Mouse (Mus musculus) megakaryocyte progenitor cell, adult 5-6 weeks (primary cell): ENCODE results near the gene I830077J02Rik. TPM values are rescaled to one million over a fixed set of nuclear protein-coding genes. Genes with fewer than 3 reads are reported as not detected.

Experiments
- ATAC-seq: replicated peaks from 2 replicates; pipeline ENCODE4 v1.8.0; 2016; ENCODE audit warnings: mild to moderate bottlenecking, moderate TSS enrichment, inconsistent platforms; ENCODE audit not compliant: poor library complexity
- total RNA-seq, 2 experiments: library from RNA; stranded (forward) in 1 of 2; stranded (reverse) in 1 of 2; fragments of 157-497, 149-512 nt in 1 of 2; fragments of 200-1000 nt in 1 of 2; gene quantifications; 2 replicates each; pipeline versions ENCODE4 v1.2.3 to v1.2.4; 2015 to 2017

I830077J02Rik gene
- total RNA-seq, 2 experiments from 2014 or later, result 22.3 to 33.1 TPM

DNA sequence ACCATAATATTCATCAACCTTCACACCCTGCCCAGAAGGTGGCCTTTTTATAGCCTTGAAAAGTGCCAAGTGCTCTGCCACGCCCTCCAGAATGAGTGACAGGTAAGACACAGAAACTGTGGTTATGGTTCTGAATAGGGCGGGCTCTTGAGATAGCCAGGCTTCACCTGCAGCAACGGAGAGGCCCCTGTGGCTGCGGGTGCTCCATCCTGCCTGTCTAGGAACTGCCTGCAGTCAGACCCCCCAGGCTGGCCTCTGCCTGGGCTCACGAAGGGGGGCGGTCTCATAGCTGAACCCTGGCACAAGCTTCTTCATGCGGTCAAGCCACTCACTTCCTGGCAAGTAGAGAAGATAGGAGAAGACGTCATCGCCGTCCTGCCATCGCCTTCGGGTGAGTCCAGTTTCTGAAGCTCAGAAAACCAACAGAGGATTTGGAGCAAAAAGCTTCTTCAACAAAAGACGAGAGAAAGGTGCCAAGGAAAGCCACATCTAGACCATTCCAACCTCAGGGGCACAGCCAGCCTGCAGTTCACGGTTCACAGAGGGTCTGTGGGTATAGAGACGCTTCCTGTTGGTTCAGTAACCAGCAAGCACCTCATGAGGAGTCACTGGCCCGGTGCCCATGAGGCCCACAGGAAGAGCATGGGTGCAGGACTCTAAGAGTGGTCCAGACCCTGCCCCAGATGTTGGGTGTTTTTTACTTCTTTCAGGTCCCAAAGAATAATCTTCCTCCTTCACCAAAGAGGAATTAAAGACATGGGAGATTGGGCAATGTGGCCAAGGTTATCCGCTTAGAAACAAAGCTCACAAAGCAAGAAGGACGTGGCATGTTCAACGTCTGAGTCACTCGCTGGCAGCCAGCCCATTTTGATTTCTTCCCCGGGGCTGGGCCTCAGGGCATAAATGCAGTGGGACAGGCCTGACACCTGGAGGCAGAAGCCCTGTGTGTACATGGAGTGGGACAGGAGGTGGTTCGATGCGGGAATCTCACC, 37.6 kb downstream of the I830077J02Rik start:
- ATAC-seq, result peak; percentile 32

GRCm38 (mm10) chr3:105893941-105894391, 38.5 kb downstream of the I830077J02Rik start:
- ATAC-seq, result no peak

DNA sequence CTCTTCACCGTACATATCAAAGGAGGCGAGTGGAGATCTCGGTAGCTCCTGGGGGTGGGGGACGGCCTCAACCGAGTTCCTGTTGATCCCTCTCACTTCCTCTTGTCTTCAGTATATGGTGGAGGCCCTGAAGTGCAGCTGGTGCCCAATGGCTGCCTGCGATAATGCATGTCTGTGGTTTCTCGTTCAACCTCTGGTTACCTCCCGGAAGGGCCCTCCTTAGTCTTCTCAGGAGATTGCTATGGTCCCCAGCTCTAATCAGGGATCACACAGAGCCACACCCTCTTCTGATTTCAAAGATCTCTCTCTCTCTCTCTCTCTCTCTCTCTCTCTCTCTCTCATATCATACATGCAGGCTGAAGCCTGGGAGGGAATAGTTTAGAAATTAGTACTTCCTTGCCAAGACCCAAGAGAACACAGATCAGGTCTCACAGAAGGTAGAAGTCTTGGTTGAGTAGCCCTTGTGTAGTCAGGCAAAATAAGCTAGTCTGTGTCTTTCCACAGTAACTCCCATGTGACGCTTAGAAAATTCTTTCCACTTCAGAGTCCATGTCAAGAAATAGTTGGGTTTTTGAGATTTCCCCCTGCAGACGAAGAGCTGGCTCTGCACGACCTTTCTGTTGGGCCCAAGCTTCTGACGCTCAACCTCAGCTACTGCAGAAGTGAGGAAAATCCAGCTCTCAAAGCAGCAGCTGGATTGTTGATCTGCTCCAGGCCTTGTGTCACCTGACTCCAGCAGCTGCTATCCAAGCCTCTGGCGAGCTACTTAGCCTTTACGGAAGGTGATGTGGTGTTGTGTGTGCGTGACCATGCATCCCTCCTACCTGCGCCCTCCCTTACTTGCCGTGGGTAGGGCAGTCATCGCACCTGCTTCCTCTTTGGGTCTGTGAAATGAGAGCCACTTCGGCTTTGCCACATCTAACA, 39.6 kb downstream of the I830077J02Rik start:
- ATAC-seq, result peak; percentile 61

DNA sequence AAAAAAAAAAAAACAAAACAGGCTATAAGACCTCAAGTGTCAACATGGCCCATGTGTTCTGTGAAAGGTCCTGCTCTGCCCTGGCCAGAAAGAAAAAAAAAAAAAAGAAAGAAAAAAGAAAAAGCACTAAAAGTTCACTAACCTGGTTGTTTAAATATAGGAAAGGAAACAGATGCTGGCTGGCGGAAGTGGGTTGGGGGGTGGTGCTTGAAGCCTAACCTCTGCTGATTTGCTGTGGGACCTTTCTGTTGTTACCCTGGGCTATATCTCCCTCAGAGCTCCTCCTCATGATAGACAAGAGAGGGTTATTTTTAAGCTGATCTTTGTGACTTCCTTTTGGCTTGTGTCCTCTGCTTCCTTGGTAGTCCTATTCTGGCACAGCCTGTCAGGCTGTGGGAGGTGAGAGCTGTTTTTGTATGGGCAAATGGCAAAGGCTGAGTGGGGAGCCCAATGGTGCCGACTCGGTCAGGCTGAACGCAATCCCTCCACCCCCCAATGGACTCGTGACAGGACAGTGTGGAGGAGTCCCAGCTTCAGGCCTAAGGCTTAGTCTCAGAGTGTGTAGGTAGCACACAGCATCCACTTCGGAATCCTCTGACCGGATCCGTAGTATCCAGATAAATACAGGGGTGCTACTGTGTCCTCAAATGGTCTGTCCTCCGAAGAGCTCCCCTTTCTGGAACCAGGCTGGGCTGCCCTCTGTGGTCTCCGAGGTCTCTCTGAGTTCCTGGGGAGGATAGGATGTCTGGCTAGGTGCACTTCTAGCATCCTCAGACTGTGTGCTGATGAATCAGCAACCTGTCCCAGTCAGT, 40.5 kb downstream of the I830077J02Rik start:
- ATAC-seq, result peak; percentile 38

- ATAC-seq, result no peak
These were observed 41.3 kb downstream of the I830077J02Rik start for GRCm38 (mm10) chr3:105891141-105891540.

DNA sequence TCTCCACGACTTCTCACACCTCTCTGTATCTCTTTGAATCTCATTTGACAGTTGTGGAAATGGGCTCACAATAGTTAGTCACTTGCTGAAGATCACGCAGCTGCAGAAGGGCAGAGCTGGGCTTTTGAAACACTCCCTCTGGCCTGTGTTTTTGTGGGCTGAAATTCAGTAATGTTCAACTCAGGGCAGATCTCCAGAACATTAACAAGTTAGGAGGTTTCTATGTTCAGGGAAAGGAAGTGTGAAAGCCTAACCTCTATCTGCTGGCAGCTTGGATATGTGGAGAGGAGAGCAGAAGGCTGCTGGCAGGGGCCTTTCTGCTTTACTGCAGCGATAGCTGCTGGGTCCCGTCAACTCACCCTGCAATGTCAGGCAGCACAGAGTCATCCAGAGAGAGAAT, 42.2 kb downstream of the I830077J02Rik start:
- no peak for ATAC-seq

DNA sequence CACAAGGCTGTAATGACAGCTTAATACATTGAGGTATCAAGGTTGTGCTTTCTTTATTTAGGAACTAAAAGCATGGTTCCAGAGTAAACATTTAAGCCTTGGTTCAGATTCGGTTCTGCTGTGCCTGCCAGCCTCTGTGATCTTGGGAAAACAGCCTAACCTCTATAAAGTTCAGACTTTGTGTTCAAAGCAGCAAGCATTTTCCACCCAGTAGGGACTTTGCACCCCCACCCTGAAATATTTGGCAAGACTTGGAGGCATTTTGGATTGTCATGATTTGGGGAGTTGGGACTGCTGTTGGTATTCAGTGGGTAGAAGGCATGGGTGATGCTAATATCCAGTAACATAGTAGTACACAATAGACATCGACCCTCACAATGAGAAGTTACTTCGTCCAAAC, 43.5 kb downstream of the I830077J02Rik start:
- ATAC-seq, result no peak

- ATAC-seq, result no peak
These were observed 49.4 kb downstream of the I830077J02Rik start for GRCm38 (mm10) chr3:105883111-105883510.

GRCm38 (mm10) chr3:105882105-105882504, 50.4 kb downstream of the I830077J02Rik start:
- no peak for ATAC-seq

GRCm38 (mm10) chr3:105880419-105880818, 52.0 kb downstream of the I830077J02Rik start:
- 0 out of 2 replicates have a peak, but pooled peaks have one; percentile 13 for ATAC-seq

DNA sequence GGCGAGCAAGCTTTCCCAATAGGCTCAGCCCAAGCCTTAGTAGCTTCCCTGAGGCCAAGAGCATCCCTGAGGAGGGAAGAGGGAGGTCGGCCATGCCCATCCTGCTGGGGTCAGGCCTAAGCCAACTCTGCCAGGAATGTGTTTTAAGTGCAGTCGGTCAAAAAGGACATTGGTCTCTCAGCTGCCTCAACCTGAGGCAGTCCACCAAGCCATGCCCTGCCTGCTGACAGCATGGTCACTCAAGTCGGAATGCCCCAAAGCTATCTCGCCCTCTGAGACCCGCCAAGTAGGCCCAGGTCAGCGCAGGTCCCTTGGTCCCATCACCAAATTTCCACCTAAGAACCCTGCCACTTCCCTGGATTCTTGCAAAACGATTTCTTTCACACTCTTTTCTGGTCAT, 53.7 kb downstream of the I830077J02Rik start:
- ATAC-seq, result no peak

DNA sequence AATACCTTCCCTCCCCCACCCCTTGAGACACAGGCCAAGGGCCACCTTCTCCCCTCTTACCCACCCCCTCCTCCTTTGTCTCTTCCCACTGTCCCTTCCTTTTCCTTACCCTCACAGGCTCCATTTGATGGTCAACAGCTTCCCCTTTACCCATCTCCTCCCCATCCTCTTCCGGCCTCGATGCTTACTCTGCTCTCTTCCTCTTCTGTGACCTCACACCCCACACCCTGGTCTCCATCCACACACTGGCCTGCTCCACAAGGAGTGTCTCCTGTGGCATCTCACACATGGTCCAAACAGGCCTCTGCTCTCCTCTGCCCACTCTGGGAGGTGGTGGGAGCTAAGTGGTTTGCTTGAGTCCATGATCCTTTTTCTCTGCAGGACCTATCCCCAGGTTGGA, 54.5 kb downstream of the I830077J02Rik start:
- ATAC-seq, result peak; percentile 78

GRCm38 (mm10) chr3:105877252-105877803, 55.1 kb downstream of the I830077J02Rik start:
- ATAC-seq, result no peak

DNA sequence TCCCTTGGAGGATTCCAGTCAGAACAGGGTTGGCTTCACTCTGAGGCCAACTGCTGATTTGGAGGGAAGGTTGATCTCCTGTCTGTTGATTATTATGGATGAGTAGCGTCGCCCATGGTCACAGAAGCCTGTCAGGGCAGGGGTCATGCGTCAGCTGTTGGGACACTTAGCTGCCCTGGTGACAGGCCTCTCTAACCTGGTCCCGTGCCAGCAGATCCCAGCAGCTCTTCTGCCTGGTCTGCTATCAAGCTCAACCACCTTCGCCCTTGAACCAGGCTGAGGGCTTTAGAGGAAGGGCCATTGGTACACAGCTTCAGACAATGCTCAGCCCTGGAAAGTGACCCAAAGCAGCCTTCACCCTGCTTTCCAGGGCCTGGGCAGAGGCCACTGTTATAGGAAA, 56.4 kb downstream of the I830077J02Rik start:
- peak; percentile 34 for ATAC-seq

Other genes with a start within 250 kb of the I830077J02Rik start
- gene Ddx20, start 245.1 kb downstream of the I830077J02Rik start, total RNA-seq (2015), result 23.4 and 30.4 TPM in 2 replicates
- 51.9 and 57.7 TPM in 2 replicates for gene Ddx20, start 245.1 kb downstream of the I830077J02Rik start, total RNA-seq (2017)
- 0.05 TPM in 1 of 2 replicates, not detected in the other for gene Inka2, start 228.1 kb downstream of the I830077J02Rik start, total RNA-seq (2015)
- 0.17 TPM in 1 of 2 replicates, not detected in the other for gene Inka2, start 228.1 kb downstream of the I830077J02Rik start, total RNA-seq (2017)
- gene Rap1a, start 131.3 kb downstream of the I830077J02Rik start, total RNA-seq (2015), result 151 and 181 TPM in 2 replicates
- 128 and 136 TPM in 2 replicates for gene Rap1a, start 131.3 kb downstream of the I830077J02Rik start, total RNA-seq (2017)
- gene Adora3, start 61.8 kb downstream of the I830077J02Rik start, total RNA-seq (2015), result 0.81 and 1.4 TPM in 2 replicates
- gene Adora3, start 61.8 kb downstream of the I830077J02Rik start, total RNA-seq (2017), result 0.20 TPM in 1 of 2 replicates, not detected in the other
- gene Tmigd3, start 61.8 kb downstream of the I830077J02Rik start, total RNA-seq (2015), result 0.71 and 1.8 TPM in 2 replicates
- 0.33 and 2.2 TPM in 2 replicates for gene Tmigd3, start 61.8 kb downstream of the I830077J02Rik start, total RNA-seq (2017)
- 58.5 and 68.7 TPM in 2 replicates for gene Wdr77, start 26.7 kb upstream of the I830077J02Rik start, total RNA-seq (2015)
- gene Wdr77, start 26.7 kb upstream of the I830077J02Rik start, total RNA-seq (2017), result 37.6 and 39.1 TPM in 2 replicates
- gene Atp5f1, start 27.4 kb upstream of the I830077J02Rik start, total RNA-seq (2015), result 472 and 511 TPM in 2 replicates
- 494 and 515 TPM in 2 replicates for gene Atp5f1, start 27.4 kb upstream of the I830077J02Rik start, total RNA-seq (2017)
- gene Ovgp1, start 41.0 kb upstream of the I830077J02Rik start, total RNA-seq (2015), result 4.0 and 4.5 TPM in 2 replicates
- 1.4 and 1.5 TPM in 2 replicates for gene Ovgp1, start 41.0 kb upstream of the I830077J02Rik start, total RNA-seq (2017)
- not detected in 2 replicates for gene Pifo, start 82.0 kb upstream of the I830077J02Rik start, total RNA-seq (2015)
- not detected in 2 replicates for gene Pifo, start 82.0 kb upstream of the I830077J02Rik start, total RNA-seq (2017)
- gene Chil5, start 100.2 kb upstream of the I830077J02Rik start, total RNA-seq (2015), result 0.89 TPM in 1 of 2 replicates, not detected in the other
- gene Chil5, start 100.2 kb upstream of the I830077J02Rik start, total RNA-seq (2017), result 0.24 and 0.92 TPM in 2 replicates
- gene Chia1, start 180.6 kb upstream of the I830077J02Rik start, total RNA-seq (2015), result not detected in 2 replicates
- gene Chia1, start 180.6 kb upstream of the I830077J02Rik start, total RNA-seq (2017), result not detected in 2 replicates
- gene Chil3, start 234.9 kb upstream of the I830077J02Rik start, total RNA-seq (2015), result 167 and 300 TPM in 2 replicates
- 117 and 201 TPM in 2 replicates for gene Chil3, start 234.9 kb upstream of the I830077J02Rik start, total RNA-seq (2017)